Mouse (Mus musculus): ENCODE results near the gene Zscan5b. TPM values are rescaled to one million over a fixed set of nuclear protein-coding genes. Genes with fewer than 3 reads are reported as not detected.
"Not testable (repeated sequence)": the region's sequence is repeated elsewhere in the genome, so short reads cannot be mapped to it uniquely, and the experiment has no call there.

The Zscan5b gene
- polyA plus RNA-seq, 1 experiment from 2014 or later = not detected

DNA sequence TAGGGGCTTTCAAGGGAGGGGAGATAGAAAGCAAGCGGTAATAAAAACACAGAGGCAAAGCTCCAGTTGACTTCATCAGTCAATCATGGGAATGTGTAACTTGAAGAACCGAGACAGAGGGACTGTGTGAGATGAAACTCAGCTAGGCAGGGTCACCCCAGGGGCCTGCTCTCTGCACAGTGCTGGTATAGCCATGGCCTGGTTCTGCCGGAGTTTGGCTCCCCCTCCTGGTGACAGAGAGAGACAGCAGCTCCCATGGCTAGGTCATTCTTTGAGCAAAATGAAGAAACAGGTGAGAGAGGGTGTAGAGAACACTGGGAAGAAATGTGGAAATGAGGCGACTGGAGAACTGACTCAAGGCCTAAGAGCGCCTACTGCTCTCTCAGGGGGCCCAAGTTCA lies 27.9 kb upstream of the Zscan5b start:
- Histone ChIP-seq H3K9me3 (no peaks in the 10 kb centered on the region), H3K27me3 (replicated peaks) (no peaks in the 10 kb centered on the region), H3K36me3 (replicated peaks) (peaks cover 15% of the 10 kb centered on the region), H3K27ac (no peak overlapping the region), H3K4me3 (no peak overlapping the region), H3K9ac (no peak overlapping the region), H3K4me2 (no peak overlapping the region), H3K4me1 (no peaks in the 10 kb centered on the region; the same call in 1 of the 2 replicates)
- ATAC-seq (replicated peaks) = peak; percentile 81
- 14% methylated on average over 5 of the region's 5 CpGs for WGBS

DNA sequence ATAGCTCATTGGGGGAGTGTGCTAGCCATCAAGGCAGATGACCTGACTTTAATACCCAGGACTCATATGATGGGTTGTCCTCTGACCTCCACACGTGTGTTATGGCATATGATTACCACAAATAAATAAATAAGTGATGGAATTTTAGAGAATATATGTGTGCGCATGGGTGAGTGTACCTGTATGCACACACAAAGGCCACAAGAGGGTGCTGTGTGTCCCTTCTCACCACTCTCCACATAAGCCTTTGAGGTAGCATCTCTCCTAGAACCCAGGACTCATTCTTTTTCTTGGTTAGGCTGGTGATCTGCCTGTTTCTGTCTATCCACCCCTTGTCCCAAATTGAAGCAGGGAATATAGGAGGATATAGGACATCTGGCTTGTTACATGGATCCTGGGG lies 26.3 kb upstream of the Zscan5b start:
- H3K9ac ChIP-seq = no peak overlapping the region
- H3K4me1 ChIP-seq = no peaks in the 10 kb centered on the region; the same call in 1 of the 2 replicates
- no peak overlapping the region for H3K27ac ChIP-seq
- H3K4me3 ChIP-seq = no peak overlapping the region
- H3K36me3 ChIP-seq (replicated peaks) = no peaks in the 10 kb centered on the region
- no peaks in the 10 kb centered on the region for H3K9me3 ChIP-seq
- no peaks in the 10 kb centered on the region for H3K27me3 ChIP-seq (replicated peaks)
- ATAC-seq (replicated peaks) = no peak
- 51% methylated on average over 2 of the region's 2 CpGs for WGBS
- no peak overlapping the region for H3K4me2 ChIP-seq

DNA sequence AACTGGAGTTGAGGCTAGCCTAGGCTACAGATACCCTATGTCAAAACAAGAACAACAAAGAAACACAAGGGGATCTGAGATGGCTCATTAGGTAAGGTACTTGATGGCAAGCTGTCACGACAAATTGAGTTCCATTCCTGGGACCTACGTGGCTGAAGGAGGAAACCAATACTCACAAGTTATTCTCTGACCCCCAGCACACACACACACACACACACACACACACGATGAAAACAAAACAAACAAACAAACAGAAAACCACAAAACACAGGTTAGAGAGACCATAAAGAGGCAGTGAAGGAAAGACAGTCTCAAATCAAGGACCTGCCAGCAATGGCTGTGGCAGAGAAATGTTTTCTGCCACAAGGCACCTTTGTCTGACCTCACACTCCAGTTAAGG lies 25.3 kb upstream of the Zscan5b start, which contains the start of gene Galp:
Galp (plus strand) TSS at position 301 of the 400 bp plus-strand sequence.
- Histone ChIP-seq H3K9ac (no peak within 1 kb of the TSS), H3K27me3 (replicated peaks) (no peaks in the 10 kb centered on the region), H3K9me3 (no peaks in the 10 kb centered on the region), H3K4me3 (no peak within 1 kb of the TSS), H3K36me3 (replicated peaks) (no peaks in the 10 kb centered on the region), H3K4me1 (no peaks in the 10 kb centered on the region; the same call in 1 of the 2 replicates), H3K4me2 (no peak within 1 kb of the TSS), H3K27ac (no peak within 1 kb of the TSS)
- 82% methylated on average over 3 of the region's 3 CpGs for WGBS
- ATAC-seq (replicated peaks) = no peak

DNA sequence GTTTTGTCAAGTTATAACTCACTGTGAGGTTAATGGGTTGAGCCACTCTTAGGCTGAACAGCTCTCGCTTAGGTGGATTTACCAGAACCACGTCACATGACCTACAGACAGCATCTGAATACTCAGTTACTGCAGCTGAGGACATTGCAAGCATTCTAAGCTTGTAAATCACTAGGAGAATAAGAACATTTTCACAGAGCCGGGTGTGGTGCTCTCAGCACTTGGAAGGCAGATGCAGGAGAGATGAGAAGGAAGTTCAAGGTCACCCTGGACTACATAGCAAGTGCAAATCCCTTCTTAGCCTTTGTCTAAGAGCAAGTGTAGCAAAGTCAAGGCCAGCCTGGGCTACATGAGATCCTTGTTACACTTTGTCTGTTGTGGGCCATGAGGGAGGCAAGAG lies 17.9 kb upstream of the Zscan5b start:
- H3K27me3 ChIP-seq (replicated peaks) = no peaks in the 10 kb centered on the region
- WGBS = 76% methylated on average over 3 of the region's 3 CpGs
- H3K9me3 ChIP-seq = no peaks in the 10 kb centered on the region

DNA sequence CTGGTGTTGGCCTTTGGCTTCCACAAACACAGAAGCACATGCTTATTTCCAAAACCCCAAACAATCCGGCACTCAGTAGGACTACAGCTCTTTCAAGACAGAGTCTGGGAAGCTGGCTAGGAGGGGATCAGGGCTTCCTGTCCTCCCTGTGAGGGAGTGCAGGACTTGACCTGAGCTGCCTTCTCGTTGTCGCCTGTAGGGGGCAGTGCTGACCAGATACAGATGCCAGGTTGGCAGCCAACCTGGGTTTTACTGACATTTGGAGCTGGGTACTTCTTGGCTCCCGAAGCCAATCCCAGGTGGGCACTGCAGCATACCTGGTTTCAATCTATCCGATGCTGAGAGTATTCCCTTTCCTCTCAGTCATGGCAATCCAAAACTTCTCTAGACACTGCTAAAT lies 8.9 kb upstream of the Zscan5b start:
- H3K27ac ChIP-seq = no peak overlapping the region

More for the DNA sequence above, 17.9 kb upstream of the Zscan5b start:
- no peak overlapping the region for H3K27ac ChIP-seq
- no peak overlapping the region for H3K9ac ChIP-seq
- no peak overlapping the region for H3K4me2 ChIP-seq
- H3K4me1 ChIP-seq = no peaks in the 10 kb centered on the region
- H3K36me3 ChIP-seq (replicated peaks) = no peaks in the 10 kb centered on the region
- ATAC-seq (replicated peaks) = no peak
- H3K4me3 ChIP-seq = no peak overlapping the region

DNA sequence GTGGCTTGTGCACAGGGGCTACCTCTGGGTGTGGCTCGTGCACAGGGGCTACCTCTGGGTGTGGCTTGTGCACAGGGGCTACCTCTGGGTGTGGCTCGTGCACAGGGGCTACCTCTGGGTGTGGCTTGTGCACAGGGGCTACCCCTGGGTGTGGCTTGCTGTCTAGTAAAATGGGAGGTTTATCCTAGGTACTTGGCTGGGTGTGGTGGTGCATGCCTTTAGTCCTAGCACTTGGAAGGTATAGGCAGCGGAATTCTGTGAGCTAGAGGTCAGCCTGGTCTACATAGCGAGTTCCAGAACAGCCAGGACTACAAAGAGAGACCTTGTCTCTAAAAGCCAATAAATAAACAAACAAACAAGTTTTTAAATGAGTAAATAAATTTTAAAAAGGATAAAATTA lies 7.4 kb upstream of the Zscan5b start:
- H3K9me3 ChIP-seq; H3K9ac ChIP-seq; H3K27me3 ChIP-seq (replicated peaks); H3K36me3 ChIP-seq (replicated peaks); H3K27ac ChIP-seq; ATAC-seq (replicated peaks); H3K4me1 ChIP-seq; H3K4me3 ChIP-seq; H3K4me2 ChIP-seq: not testable (repeated sequence)
- 80% methylated on average over 4 of the region's 4 CpGs for WGBS

More for the DNA sequence above, 8.9 kb upstream of the Zscan5b start:
- Histone ChIP-seq H3K9me3 (0 out of 2 replicates have a peak, but pooled peaks cover 6% of the 10 kb centered on the region), H3K4me2 (no peak overlapping the region), H3K36me3 (replicated peaks) (no peaks in the 10 kb centered on the region), H3K4me1 (no peaks in the 10 kb centered on the region), H3K9ac (no peak overlapping the region), H3K27me3 (replicated peaks) (no peaks in the 10 kb centered on the region), H3K4me3 (no peak overlapping the region)
- no peak for ATAC-seq (replicated peaks)
- 51% methylated on average over 5 of the region's 5 CpGs for WGBS

DNA sequence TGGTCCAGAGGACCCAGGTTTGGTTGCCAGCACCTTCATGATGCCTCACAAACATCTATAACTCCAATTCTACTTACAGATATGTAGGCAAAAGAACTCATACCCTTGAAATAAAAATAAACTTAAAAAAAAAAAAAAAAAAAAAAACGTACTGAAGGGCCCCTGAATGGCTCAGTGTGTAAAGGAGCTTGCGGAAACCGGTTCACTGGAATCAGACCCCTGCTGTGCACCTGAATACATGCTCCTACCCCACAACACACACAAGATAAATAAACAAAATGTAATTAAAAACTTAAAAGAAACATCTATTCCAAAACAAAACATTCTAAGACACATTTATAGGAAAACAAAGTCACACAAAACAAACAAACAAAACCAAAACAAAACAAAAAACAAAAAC lies 1.9 kb upstream of the Zscan5b start:
- H3K9me3 ChIP-seq = 0 out of 2 replicates have a peak, but pooled peaks cover 4% of the 10 kb centered on the region
- no peaks in the 10 kb centered on the region for H3K36me3 ChIP-seq (replicated peaks)
- H3K4me3 ChIP-seq = no peak overlapping the region
- no peak overlapping the region for H3K9ac ChIP-seq
- no peaks in the 10 kb centered on the region for H3K4me1 ChIP-seq
- WGBS = 56% methylated on average over 3 of the region's 3 CpGs
- ATAC-seq (replicated peaks) = no peak
- H3K27me3 ChIP-seq (replicated peaks) = no peaks in the 10 kb centered on the region
- no peak overlapping the region for H3K4me2 ChIP-seq
- H3K27ac ChIP-seq = no peak overlapping the region

DNA sequence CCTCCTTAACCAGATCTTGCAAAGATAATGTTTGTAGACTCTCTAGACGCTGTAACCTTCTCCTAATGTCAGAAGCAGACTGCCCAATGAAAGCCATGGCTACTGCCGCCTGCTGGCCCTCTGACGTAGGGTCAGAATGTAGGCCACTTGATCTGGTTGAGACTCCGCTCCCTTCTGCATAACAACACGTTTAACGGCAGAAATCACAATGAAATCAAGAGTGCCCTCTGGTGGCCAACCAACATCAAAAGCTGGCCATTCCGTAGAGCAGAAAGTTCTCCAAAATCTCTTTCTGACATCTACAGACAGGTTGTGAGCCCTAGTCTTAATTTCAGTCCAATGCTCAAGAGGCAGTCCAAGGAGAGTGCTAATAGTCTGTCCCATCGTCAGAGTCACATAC lies 6.4 kb downstream of the Zscan5b start:
- H3K4me3 ChIP-seq; ATAC-seq (replicated peaks); H3K9me3 ChIP-seq; H3K4me1 ChIP-seq; H3K4me2 ChIP-seq; H3K9ac ChIP-seq; H3K27me3 ChIP-seq (replicated peaks); H3K27ac ChIP-seq; H3K36me3 ChIP-seq (replicated peaks): not testable (repeated sequence)
- WGBS = 52% methylated on average over 8 of the region's 8 CpGs

DNA sequence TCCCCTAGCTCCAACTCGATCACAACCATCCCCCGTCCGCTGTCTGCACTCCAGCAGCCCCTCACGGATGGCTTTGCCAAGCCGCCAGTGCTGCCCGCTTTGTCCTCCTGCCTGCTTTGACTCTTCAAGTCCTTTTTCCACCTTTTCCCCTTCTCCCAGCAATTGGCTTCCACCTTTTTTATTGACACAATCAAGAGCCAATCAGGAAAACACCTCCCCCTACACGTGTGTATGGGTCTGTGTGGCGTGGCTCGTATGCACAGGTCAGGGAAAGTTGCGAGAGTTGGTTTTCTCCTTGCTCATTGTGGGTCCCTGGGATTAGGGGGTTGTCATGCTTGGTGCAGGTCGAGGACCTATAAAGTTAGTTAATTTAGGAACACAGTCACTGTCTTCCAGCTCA lies 17.7 kb downstream of the Zscan5b start:
- Histone ChIP-seq H3K4me2 (no peak overlapping the region), H3K27ac (no peak overlapping the region), H3K4me3 (no peak overlapping the region), H3K36me3 (replicated peaks) (no peaks in the 10 kb centered on the region), H3K9ac (no peak overlapping the region), H3K27me3 (replicated peaks) (no peaks in the 10 kb centered on the region), H3K9me3 (no peaks in the 10 kb centered on the region), H3K4me1 (no peaks in the 10 kb centered on the region)
- WGBS = 48% methylated on average over 11 of the region's 11 CpGs
- ATAC-seq (replicated peaks) = no peak

DNA sequence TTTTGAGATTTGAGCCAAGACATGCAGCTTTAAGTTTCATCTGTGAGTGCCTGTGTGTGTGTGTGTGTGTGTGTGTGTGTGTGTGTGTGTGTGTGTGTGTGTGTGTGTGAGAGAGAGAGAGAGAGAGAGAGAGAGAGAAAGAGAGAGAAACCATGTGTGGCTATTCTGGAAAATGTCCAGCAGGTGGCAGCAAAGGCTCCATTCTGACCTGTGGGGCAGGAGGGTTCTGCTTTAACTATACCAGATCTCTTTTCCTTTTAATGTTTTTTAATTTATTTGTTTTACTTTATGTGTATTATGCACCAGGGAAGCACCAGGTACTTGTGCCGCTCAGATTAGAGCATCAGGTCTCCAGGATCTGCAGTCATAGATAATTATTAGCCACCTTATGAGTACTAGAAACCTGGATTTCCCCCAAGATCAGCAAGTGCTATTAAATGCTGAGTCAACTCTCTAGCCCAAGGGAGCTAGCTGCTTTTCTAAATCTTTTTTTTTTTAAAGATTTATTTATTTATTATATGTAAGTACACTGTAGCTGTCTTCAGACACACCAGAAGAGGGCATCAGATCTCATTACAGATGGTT lies 18.9 kb downstream of the Zscan5b start:
- not testable (repeated sequence) for H3K4me3 ChIP-seq; H3K9ac ChIP-seq; ATAC-seq (replicated peaks); H3K36me3 ChIP-seq (replicated peaks); H3K27ac ChIP-seq; H3K9me3 ChIP-seq; H3K4me1 ChIP-seq; H3K4me2 ChIP-seq; H3K27me3 ChIP-seq (replicated peaks)
- WGBS = 36% methylated on average over 1 of the region's 1 CpGs

DNA sequence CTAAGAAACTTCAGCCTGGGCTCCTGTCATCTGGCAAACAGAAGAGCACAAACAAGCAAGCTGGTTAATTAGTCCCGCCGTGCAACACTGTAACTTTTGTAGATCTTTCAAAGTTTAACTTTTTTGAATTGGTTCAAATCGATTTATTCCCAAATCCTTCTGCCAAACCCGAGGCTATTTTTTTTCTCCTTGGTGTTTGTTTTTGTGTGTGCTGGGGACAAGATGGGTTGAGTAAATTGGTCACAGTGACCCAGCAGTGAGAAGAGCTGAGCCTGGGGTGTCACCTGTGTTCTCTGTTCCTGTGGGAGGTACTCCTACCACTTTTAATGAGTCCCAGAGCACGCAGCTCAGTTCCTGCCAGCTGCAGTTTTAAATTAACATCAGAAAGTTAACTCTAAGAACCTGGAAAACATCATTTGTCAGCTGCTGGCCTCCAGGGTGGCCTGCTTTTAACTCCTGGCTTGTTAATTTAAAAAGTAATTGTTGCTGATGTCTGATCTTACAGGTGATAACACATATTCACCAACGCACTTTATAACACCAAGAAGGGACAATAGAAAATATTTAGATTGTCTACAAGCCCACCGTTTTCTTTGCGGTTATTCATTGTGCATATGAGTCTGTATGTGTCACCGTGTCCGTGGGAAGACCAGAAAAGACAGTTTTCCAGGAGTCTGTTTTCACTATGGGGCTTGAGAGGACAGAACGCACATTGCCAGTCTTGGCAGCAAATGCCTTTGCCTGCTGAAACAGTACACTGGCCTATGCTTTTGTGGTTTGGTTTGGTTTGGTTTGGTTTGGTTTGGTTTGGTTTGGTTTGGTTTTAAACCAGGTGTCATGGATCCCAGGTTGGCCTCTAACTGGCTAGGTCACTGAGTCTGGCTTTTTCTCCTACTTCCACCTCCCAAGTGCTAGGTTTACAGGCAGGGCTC lies 22.5 kb downstream of the Zscan5b start:
- no peak overlapping the region for H3K9ac ChIP-seq
- no peak overlapping the region for H3K27ac ChIP-seq
- no peaks in the 10 kb centered on the region for H3K9me3 ChIP-seq
- no peaks in the 10 kb centered on the region for H3K27me3 ChIP-seq (replicated peaks)
- 62% methylated on average over 11 of the region's 11 CpGs for WGBS
- H3K4me2 ChIP-seq = no peak overlapping the region
- no peaks in the 10 kb centered on the region for H3K4me1 ChIP-seq
- no peaks in the 10 kb centered on the region for H3K36me3 ChIP-seq (replicated peaks)
- H3K4me3 ChIP-seq = no peak overlapping the region
- no peak for ATAC-seq (replicated peaks)

DNA sequence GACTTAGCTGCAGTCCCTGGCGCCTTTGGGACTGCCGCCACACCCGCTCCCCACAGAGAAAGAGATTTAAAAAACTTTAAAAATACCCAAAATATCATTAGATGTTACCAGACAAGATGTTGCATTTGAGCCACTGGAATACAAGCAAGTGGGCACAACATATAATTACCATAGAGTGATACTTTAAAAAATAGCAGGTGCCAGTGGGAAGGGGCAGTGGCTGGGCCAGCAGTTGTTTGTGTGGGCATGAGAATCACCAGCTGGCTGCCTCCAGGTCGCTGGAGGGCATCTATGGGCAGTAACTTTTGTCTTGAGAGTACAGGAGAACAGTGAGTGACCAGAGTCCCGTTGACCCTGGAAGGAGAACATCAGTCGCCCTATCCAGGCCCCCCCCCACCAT lies 30.3 kb downstream of the Zscan5b start, which contains the start of gene Epp13:
Epp13 (plus strand) TSS at position 301 of the 400 bp plus-strand sequence.
- Histone ChIP-seq H3K4me2 (no peak within 1 kb of the TSS), H3K27me3 (replicated peaks) (no peaks in the 10 kb centered on the region), H3K9me3 (no peaks in the 10 kb centered on the region), H3K36me3 (replicated peaks) (no peaks in the 10 kb centered on the region), H3K4me1 (no peaks in the 10 kb centered on the region), H3K4me3 (no peak within 1 kb of the TSS), H3K9ac (no peak within 1 kb of the TSS), H3K27ac (no peak within 1 kb of the TSS)
- no peak for ATAC-seq (replicated peaks)
- 91% methylated on average over 6 of the region's 6 CpGs for WGBS

All from midbrain, embryonic 15.5 days (tissue).